Mouse (Mus musculus) hindbrain, embryonic 11.5 days (tissue): ENCODE data around the gene Ajm1. TPM values are rescaled to one million over a fixed set of nuclear protein-coding genes. Genes with fewer than 3 reads are reported as not detected.

Experiments
- ATAC-seq: fragments of 200-750 bp; cut with Nextera tagmentation; 2 replicates; pipeline ENCODE4 v1.8.0; 2017; ENCODE audit warnings: mild to moderate bottlenecking, moderate TSS enrichment, moderate library complexity; ENCODE audit not compliant: low FRiP score
- DNase-seq: peaks from one replicate; pipeline ENCODE4 v3.0.0-alpha.2; 2015; ENCODE audit warnings: low spot score
- H3K27ac ChIP-seq: fragments of 300-500 bp; sonication (generic); 2 replicates; pipeline ENCODE4 v1.5.1; 2014; ENCODE audit warnings: mild to moderate bottlenecking, low read depth, low read length
- H3K27me3 ChIP-seq: fragments of 300-500 bp; sonication (generic); 2 replicates; pipeline ENCODE4 v1.6.1; 2014; ENCODE audit warnings: mild to moderate bottlenecking, low read length, moderate library complexity, mixed read lengths; ENCODE audit not compliant: control insufficient read depth, insufficient read depth
- H3K36me3 ChIP-seq: fragments of 300-500 bp; sonication (generic); 2 replicates; pipeline ENCODE4 v1.6.1; 2014; ENCODE audit warnings: mild to moderate bottlenecking, low read length, moderate library complexity, mixed read lengths; ENCODE audit not compliant: control insufficient read depth, insufficient read depth
- H3K4me1 ChIP-seq: fragments of 300-500 bp; sonication (generic); replicated peaks from 2 replicates; pipeline ENCODE4 v1.6.1; 2014; ENCODE audit warnings: low read length, mixed read lengths; ENCODE audit not compliant: control insufficient read depth, insufficient read depth
- H3K4me2 ChIP-seq: fragments of 300-500 bp; sonication (generic); replicated peaks from 2 replicates; pipeline ENCODE4 v1.6.1; 2014; ENCODE audit warnings: mild to moderate bottlenecking, low read depth, low read length
- H3K4me3 ChIP-seq: fragments of 300-500 bp; sonication (generic); 2 replicates; pipeline ENCODE4 v1.5.1; 2014; ENCODE audit warnings: low read depth, low read length
- H3K9ac ChIP-seq: fragments of 300-500 bp; sonication (generic); 2 replicates; pipeline ENCODE4 v1.6.1; 2014; ENCODE audit warnings: low read depth, low read length
- H3K9me3 ChIP-seq: fragments of 300-500 bp; sonication (generic); 2 replicates; pipeline ENCODE4 v1.6.1; 2016; ENCODE audit warnings: low read length; ENCODE audit not compliant: control insufficient read depth
- WGBS: fragments of 180-500 bp; shearing (Covaris S2); extraction: QIAGEN DNeasy Blood & Tissue Kit; methylation state at CpG from one replicate; pipeline ENCODE4 v1.1.7; 2014; 5-methylcytosine and 5-hydroxymethylcytosine counted together
- polyA plus RNA-seq: library from polyadenylated mRNA; unstranded; fragments of >200 nt; fragmentation: Nextera tagmentation; extraction: Ambion mirVana; gene quantifications from 2 replicates; pipeline ENCODE4 v1.2.1, GENCODE M21; 2014

Gene Ajm1
- polyA plus RNA-seq, 1 experiment from 2014 or later, result 0.59 TPM

DNA sequence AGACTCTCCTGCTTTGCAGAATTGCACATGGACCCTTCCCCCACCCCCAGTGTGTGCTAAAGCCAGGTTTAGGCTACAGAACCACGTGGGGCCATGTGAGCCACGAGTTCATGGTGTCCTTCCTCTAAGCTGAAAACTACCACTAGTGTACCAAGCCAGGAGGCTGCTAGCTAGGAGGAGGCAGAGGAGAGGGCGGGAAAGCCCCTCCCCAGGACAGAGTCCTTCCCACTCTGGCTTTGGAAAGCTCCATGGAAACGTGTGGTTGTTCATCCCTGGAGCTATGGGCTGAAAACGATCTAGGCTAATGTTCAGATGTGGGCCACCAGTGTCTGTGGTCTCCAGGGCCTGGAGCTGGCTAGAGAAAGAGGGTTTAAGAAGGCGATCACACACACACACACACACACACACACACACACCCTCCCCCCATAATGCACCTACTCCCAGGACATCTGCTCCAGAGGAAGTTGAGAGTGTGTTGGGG, 896 bp downstream of the Ajm1 start:
- H3K4me2 ChIP-seq, result no peak overlapping the region
- no peak overlapping the region for H3K9ac ChIP-seq
- no peak overlapping the region for H3K4me3 ChIP-seq
- H3K27me3 ChIP-seq, result peaks cover 55% of the 10 kb centered on the region
- H3K4me1 ChIP-seq, result peaks cover 16% of the 10 kb centered on the region
- DNase-seq (peak; percentile 10), ATAC-seq (no peak)
- H3K9me3 ChIP-seq, result no peaks in the 10 kb centered on the region
- H3K36me3 ChIP-seq, result no peaks in the 10 kb centered on the region
- H3K27ac ChIP-seq, result no peak overlapping the region
- WGBS, result 48% methylated on average over 6 of the region's 6 CpGs

DNA sequence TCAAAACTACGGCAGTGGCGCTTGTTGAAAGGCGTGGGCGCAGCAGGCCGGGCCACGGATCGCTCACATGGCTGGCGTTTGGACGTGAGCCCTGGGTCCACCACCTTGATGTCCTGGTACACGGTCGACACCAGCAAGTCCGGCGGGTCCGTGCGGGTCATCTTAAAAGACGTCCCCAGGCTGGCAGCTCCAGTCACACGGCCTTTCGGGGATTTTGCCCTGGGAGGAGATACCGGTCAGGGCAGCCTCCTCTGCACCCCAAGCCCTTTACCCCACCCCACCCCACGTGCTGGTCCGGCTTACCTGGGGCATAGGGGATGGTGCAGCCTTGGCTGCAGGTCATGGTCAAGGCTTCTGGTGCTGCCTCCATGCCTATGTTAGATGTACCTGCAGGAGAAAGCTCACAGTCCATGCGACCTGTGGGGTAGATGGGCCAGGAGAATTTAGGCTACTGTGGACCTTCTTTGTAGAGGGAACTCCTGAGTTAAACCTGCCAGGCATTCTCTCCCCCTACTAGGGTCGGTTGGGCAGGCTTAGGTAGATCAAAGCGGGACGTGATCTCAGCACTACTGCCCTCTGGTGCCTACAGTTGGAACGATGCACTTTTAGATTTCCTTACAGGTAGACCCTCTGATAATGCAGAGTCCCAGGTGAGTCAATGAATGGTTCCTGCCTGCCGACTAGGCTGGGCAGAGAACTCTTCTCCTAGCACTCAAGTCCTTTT, 1.7 kb downstream of the Ajm1 start:
- H3K4me1 ChIP-seq, result peaks cover 17% of the 10 kb centered on the region

DNA sequence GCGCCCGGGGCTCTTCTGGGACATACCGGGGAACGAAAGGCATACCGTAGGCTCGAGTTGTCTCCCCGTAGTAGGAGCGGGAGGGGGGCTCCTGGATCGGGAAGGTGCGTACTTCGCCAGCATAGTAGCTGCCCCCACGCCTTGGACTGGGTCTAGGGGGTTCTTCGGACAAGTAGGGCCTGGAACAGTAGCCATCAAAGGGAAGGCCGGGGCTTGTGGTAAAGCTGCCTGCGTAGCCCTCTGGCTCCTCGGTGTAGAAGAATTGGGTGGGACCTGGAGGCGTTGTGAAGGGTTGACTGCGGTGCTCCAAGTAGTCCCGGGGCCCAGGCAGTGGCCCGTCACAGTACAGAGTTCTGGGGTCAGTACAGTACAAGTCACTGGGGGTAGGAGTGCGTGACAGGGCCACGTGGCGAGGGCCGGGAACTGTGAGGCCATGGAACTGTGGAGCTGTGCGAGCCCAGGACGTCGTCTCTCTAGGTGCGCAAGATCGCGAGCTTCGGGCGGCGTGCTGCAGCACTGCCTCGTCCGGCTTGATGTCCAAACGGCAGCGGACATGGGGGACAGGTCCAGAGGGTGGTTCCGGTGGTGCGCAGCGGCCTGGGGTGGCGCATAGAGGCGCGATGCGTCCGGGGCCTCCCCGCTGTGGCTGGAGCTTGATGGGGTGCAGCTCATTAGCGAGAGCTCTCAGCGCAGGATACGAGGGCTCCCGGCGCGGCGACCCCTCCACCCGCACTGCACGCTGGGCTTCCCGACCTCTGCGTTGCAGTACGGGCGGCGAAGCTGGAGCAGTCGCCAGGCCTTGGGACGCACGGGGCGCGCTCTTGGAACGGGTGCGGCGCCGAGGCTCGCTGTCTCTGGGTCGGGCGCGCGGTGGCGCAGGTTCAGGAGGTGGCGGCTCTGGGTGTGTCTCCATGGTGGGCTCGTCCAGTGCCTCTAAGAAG, 2.5 kb downstream of the Ajm1 start:
- H3K4me2 ChIP-seq, result peak overlapping the region; percentile 21
- H3K4me1 ChIP-seq, result peaks cover 17% of the 10 kb centered on the region

More for the DNA sequence above, 1.7 kb downstream of the Ajm1 start:
- H3K27ac ChIP-seq, result no peak overlapping the region
- H3K9ac ChIP-seq, result no peak overlapping the region
- peak overlapping the region; percentile 21; the same call in 1 of the 2 replicates for H3K4me2 ChIP-seq
- ATAC-seq (no peak), DNase-seq (peak; percentile 57)
- 10% methylated on average over 23 of the region's 27 CpGs for WGBS
- H3K27me3 ChIP-seq, result peaks cover 56% of the 10 kb centered on the region
- H3K36me3 ChIP-seq, result no peaks in the 10 kb centered on the region
- peak overlapping the region; percentile 8; the same call in 1 of the 2 replicates for H3K4me3 ChIP-seq
- no peaks in the 10 kb centered on the region for H3K9me3 ChIP-seq

GRCm38 (mm10) chr2:25577951-25578795, 3.4 kb downstream of the Ajm1 start:
- Histone ChIP-seq H3K9me3 (no peaks in the 10 kb centered on the region), H3K4me1 (peaks cover 24% of the 10 kb centered on the region), H3K4me2 (peak overlapping the region; percentile 40), H3K27me3 (peaks cover 56% of the 10 kb centered on the region), H3K27ac (no peak overlapping the region), H3K4me3 (peak overlapping the region; percentile 30), H3K36me3 (no peaks in the 10 kb centered on the region), H3K9ac (peak overlapping the region; percentile 31; the same call in 1 of the 2 replicates)
- 7% methylated on average over 75 of the region's 75 CpGs for WGBS
- ATAC-seq, result no peak
- DNase-seq, result peak; percentile 65

More for the DNA sequence above, 2.5 kb downstream of the Ajm1 start:
- Histone ChIP-seq H3K4me3 (peak overlapping the region; percentile 30; the same call in 1 of the 2 replicates), H3K36me3 (no peaks in the 10 kb centered on the region), H3K27ac (no peak overlapping the region), H3K9me3 (no peaks in the 10 kb centered on the region), H3K27me3 (peaks cover 56% of the 10 kb centered on the region), H3K9ac (no peak overlapping the region)
- no peak for ATAC-seq
- WGBS, result 6% methylated on average over 76 of the region's 77 CpGs
- peak; percentile 53 for DNase-seq

DNA sequence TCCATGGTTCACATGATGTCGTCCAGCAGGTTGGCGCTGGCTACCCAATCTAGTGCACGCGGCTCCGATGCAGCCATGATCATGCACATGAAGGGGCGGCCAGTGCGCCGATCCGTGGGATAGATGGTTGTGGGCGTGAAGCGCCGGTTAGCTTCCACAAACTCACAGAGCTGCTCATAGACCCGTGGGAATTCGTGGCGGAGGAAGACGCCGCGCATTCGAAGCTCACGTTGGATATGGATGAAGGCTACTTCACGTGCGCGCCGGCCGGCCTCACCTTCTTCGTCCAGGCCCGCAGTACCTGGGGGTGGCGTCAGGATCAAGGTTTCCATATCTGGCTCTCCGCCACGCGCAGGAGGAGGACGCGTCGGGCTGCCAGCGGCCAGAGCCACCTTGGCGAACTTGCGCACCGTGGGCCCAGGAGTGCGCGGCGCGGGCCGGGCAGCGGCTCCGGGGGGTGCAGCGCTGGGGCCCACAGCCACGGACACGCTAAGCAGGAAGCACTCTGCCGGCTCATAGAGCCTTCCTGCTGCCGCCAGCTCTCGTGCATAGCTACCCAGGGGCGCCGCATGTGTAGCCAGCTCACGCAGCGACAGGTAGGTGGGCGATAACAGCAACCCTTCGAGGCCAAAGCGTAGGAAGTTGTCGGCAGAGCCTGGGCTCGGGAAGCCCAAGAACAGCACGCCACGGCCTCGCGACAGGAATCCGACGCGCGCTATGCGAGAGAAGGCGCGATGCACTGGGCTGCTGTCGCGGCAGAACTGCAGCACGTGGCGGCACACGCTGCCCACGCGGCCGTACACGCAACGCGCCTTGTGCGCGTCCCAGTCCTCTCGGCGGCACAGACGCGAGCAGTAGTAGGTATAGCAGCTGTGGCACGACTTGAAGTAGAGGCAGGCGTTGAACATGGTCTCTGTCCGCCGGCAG, 4.3 kb downstream of the Ajm1 start:
- Histone ChIP-seq H3K36me3 (no peaks in the 10 kb centered on the region), H3K27ac (no peak overlapping the region), H3K27me3 (peaks cover 56% of the 10 kb centered on the region), H3K9me3 (no peaks in the 10 kb centered on the region), H3K4me2 (peak overlapping the region; percentile 40; the same call in 1 of the 2 replicates), H3K4me3 (peak overlapping the region; percentile 30), H3K9ac (peak overlapping the region; percentile 31; the same call in 1 of the 2 replicates), H3K4me1 (peaks cover 24% of the 10 kb centered on the region)
- WGBS, result 13% methylated on average over 92 of the region's 92 CpGs
- DNase-seq (peak; percentile 44), ATAC-seq (no peak)

DNA sequence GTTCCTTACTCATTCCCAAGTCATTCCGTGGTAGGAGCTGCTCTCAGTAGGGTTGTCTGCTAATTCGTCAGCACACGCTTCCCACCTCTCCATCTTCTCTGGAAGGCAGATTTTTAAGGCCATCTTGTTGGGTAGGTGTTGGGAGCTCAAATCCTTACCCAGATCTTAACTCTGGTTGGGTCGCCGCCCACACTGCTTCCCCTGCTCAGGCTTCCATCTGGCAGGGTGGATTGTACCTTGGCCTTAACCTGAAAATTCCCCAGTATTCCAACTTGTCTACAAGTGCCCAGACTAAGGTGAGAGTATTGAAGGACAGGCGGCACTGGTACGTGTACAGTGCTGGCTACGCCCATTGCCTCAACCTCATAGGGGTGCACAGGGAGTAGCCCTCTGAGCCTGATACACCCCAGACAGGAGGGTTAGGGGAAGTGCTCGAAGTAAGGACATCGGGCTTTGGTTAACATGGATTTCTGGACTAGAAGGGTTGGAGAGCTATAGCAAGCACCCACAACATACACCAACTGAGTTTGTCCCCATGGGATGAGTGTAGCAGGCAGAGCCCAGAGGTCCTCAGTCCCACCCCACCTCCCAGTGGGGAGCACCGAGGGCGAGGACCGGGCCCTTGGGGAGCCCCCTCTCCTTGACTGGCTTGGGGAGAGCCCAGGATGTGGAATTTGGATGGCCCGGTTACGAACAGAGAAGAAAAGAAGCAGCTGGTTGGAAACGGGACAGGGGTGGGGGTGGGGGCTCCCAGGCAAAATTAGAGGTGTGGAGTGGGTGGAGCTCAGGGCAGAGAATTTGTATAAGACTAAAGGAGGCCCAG, 5.3 kb downstream of the Ajm1 start:
- Histone ChIP-seq H3K36me3 (no peaks in the 10 kb centered on the region), H3K9me3 (no peaks in the 10 kb centered on the region), H3K27me3 (peaks cover 55% of the 10 kb centered on the region), H3K4me3 (no peak overlapping the region), H3K4me1 (peaks cover 22% of the 10 kb centered on the region), H3K9ac (peak overlapping the region; percentile 63; the same call in 1 of the 2 replicates), H3K4me2 (peak overlapping the region; percentile 92; the same call in 1 of the 2 replicates), H3K27ac (no peak overlapping the region)
- no peak for ATAC-seq
- DNase-seq, result no peak
- WGBS, result 70% methylated on average over 16 of the region's 16 CpGs

DNA sequence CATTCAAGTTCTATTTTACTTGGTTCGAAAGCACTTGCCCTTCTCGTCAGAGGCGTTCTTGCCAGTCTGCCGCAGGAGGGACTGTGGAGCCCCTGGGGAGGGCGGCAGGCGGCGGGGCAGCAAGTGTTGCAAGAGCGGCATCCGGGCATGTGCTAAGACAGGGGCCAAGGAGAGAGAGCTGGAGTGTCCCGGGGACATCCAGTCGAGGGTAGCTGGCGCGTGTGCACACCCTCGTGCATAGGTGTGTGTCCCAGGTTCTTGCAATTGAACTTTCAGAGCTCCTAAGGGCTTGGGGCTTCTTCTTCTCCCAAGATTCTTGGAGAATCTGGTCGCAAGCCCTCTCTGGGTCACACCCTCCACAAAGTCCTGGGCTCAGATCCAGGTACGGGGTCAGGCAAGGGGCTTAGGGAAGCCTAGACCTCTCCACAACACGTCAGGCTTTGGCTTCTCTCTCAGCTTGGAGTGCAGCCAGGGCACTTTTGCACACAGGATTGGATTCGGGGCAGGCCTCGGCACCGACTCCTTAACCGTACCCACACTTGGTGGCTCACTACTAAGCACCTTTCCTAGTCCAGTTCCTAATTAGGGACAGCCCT, 6.0 kb downstream of the Ajm1 start:
- WGBS, result 17% methylated on average over 21 of the region's 21 CpGs

More for the DNA sequence above, 6.0 kb downstream of the Ajm1 start:
- peak overlapping the region; percentile 67 for H3K27ac ChIP-seq
- H3K9ac ChIP-seq, result peak overlapping the region; percentile 63; the same call in 1 of the 2 replicates
- H3K4me1 ChIP-seq, result peaks cover 21% of the 10 kb centered on the region
- H3K27me3 ChIP-seq, result peaks cover 49% of the 10 kb centered on the region
- peak overlapping the region; percentile 60 for H3K4me3 ChIP-seq
- ATAC-seq (peak; percentile 5; the same call in 1 of the 2 replicates), DNase-seq (peak; percentile 48)
- H3K4me2 ChIP-seq, result peak overlapping the region; percentile 92
- H3K9me3 ChIP-seq, result no peaks in the 10 kb centered on the region
- no peaks in the 10 kb centered on the region for H3K36me3 ChIP-seq
